Mouse (Mus musculus): Measurements from ENCODE around the gene Ganab.

The Ganab gene

DNA sequence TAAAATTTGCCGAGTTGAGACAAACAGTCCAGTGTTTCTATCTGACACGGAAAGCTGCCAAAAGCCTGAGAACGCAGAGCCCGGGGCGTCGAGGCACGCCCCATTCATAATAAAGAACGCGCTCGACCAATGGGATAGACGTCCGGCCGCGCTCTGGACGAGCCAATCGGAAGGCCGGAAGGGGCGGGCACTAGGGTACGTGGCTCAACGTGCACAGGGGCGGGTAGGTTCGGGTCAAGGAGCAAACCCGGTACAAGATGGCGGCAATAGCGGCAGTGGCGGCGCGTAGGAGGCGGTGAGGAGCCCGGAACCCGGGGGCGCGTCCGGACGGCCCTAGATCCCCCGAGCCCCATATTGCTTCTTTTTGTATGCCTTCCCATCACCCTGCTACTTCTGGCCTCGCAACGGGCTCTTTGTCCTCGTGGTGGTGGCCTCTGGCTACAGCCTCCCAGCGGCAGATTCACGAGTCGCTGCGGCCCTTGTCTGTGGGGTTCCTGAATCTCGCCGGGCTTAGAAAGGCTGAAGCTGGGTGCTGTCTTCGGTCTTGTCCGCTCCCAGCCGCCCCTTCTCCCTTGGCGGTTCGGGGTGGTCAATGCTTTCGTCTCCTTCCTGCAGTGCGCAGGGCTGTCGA lies at the start of gene Ganab:
TSS of gene Ganab (plus strand) at position 207 of the 631 bp plus-strand sequence.
- WGBS, result under 1% methylated on average over 53 of the region's 53 CpGs

DNA sequence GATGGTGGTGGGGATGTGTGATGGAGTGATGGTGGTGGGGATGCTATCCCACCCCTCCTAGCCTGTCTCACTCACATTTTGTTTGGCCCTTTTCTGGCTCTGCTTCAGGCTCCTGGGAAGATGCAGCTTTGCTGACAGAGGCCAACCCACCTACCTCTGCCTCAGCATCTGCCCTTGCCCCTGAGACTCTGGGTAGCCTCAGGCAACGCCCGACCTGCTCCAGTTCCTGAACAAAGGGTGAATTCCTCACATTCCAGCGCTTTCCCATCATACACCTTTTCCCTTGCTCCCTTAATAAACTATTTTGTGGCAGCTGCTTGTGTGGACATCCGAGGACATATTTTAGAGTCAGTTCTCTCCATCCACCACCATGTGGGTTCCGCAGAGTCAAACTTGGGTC lies 49.5 kb upstream of the Ganab start:
- 84% methylated on average over 5 of the region's 5 CpGs for whole genome bisulfite sequencing

DNA sequence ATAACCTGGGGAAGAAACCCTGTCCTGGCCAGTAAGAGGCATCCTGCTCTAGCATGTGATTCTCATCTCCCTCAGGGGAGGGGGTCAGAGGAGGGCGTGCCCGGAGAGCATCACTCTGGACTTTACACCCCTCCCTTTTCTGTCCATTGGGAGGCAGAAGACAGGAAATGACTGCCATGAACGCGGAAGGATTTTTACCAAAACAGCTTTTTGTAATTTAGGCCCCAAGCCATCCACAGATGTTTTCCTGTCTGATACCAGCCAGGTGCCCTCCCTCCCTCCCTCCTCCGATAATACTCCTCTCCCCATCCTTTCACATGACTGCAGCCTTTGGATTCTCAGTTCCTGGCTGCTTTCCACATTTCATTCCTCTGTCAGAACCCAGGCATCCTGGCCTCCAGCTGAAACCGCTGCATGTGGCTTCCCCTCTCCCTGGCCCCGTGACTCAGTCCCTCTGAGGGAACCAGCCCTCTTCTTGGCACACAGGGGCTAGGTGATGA lies 47.4 kb upstream of the Ganab start, which contains the start of gene Lrrn4cl:
TSS of gene Lrrn4cl (plus strand) at position 367 of the 500 bp plus-strand sequence.
- WGBS, result 23% methylated on average over 7 of the region's 7 CpGs

DNA sequence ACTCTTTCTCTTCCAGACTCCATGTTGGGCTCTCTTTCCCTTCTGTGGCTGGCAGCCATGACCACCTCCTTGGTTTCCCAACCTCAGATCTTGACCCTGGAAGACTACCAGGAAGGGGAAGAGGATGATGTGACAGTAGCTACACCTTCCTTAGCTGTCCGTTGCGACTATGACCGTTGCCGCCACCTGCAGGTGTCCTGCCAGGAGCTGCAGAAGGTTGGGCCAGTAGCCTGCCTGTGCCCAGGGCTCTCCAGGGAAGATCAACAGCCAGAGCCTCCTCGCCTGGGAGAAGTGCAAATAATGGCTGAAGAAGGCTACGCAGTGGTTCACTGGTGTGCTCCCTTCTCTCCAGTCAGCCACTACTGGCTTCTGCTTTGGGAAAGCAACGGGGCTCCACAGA lies 46.2 kb upstream of the Ganab start:
- WGBS, result 70% methylated on average over 7 of the region's 7 CpGs

DNA sequence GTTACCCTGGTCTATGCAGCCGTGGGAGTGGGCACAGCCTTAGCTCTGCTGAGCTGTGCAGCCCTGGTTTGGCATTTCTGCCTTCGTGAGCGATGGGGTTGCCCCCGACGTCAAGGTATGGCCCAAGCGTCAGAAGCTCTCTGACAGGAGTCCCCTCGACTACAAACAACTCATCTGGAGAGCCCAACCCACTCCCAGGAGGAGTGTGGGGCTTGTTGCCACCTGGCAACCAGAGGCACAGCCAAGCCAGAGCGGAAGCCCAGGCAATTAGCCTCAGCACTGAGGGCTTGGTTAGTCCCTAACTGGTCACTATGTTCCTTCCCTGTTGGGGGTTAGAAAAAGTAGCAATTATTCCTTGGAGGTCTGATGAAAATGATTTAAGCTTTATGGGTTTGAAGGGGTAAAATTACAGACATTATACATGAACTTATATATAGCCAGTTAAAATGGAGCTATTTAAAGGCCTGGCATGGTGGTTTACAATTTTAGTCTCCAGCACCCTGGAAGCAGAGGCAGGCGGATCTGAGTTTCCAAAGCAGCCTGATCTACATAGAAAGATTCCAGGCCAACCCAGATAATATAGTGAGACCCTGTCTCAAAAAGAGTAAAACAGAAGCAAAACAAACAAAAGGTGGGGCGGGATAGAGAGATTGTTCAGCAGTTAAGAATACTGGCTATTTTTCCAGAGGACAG lies 45.5 kb upstream of the Ganab start:
- 40% methylated on average over 10 of the region's 10 CpGs for WGBS

DNA sequence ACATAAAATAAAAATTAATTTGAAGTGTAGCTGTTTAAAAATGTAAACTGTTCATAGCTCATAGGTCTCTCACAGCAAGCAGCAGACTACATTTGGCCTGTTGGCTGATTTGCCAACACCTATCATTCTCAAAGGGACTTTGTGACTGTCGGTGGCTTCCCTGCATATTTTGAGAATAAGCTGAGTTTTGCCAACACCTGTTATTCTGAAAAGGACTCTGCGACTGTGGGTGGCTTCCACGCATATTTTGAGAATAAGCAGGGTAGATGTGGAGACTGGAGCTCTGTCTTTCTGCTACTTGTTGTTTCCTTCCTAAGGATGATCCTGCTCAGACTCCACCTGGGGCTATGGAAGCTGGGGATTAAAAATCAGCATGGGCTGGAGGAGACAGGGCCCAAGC lies 44.8 kb upstream of the Ganab start:
- WGBS, result 36% methylated on average over 3 of the region's 3 CpGs

DNA sequence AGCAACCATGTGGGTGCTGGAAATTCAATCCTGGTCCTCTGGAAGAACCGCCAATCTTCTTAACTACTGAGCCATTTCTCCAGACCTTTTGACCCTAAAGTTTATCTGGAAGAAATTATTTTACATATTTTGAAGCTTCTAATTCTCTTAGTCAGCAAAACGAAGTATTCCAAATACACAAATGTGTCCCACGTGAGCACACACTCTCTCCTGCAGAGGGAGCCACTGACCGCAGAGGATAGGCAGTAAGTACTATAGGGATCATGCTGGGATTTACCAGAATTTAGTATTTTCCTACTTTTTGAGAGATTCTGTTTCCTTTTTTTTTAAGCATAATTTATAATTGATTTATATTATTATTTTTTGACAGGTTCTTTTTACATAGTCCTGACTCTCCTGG lies 40.2 kb upstream of the Ganab start:
- 35% methylated on average over 4 of the region's 4 CpGs for WGBS

DNA sequence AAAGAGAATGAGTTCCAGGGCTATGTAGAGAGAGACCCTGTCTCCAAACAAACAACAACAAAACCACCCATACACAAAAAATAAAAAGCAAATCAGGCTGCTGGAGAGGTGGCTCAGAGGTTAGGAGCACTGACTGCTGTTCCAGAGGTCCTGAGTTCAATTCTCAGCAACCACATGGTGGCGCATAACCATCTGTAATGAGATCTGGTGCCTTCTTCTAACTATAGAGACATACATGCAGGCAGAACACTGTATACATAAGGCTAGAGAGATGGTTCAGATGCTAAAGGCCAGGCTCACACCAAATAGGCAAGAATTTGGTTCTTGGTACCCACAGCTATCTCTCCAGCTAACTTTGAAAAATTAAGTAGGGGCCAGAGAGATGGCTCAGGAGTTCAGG lies 38.9 kb upstream of the Ganab start:
- WGBS, result 6% methylated on average over 1 of the region's 1 CpGs

DNA sequence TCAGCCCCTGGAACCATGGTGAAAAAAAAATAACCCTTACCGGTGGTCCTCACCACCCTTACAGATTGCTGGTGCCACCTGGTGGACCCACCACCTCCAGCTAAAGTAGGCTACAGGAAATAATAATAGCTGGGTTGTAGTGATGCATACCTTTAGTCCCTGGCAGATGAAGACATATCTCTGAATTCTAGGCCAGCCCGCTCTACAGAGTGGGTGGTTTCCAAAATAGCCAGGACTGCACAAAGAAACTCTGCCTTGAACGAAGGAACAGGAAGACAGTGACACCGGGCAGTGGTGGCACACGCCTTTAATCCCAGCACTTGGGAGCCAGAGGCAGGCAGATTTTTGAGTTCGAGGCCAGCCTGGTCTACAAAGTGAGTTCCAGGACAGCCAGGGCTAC lies 33.6 kb upstream of the Ganab start:
- WGBS, result 52% methylated on average over 6 of the region's 6 CpGs

DNA sequence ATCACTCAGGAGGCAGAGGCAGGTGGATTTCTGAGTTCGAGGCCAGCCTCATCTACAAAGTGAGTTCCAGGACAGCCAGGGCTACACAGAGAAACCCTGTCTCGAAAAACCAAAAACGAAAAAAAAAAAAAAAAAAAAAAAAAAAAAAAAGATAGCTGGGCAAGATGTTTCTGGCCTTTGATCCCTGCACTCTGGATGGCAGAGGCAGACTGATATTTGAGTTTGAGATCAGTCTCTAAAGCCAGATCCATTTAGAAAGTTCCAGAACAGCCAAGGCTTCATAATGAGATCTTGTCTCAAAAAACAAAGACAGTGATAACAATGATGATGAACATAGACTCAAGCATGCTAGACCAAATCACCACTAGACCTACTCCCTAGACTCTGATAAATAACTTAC lies 27.5 kb upstream of the Ganab start:
- 77% methylated on average over 3 of the region's 3 CpGs for WGBS

DNA sequence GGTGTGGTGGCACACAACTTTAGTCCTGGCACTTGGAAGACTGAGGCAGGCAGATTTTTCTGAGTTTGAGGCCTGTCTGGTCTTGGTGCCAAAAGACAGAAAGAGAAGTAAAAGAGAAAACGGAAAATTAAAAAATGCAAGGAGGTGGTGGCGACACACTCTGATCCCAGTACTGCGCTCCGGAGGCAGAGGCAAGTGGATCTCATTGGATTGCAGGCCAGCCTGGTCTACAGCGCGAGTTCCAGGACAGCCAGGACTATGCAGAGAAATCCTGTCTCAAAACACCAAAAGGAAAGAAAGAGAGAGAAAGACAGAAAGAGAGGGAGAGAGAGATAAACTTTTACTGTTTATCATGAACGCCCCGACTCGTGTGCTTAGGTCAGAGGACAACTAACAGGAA lies 27.0 kb upstream of the Ganab start:
- WGBS, result 30% methylated on average over 9 of the region's 9 CpGs

DNA sequence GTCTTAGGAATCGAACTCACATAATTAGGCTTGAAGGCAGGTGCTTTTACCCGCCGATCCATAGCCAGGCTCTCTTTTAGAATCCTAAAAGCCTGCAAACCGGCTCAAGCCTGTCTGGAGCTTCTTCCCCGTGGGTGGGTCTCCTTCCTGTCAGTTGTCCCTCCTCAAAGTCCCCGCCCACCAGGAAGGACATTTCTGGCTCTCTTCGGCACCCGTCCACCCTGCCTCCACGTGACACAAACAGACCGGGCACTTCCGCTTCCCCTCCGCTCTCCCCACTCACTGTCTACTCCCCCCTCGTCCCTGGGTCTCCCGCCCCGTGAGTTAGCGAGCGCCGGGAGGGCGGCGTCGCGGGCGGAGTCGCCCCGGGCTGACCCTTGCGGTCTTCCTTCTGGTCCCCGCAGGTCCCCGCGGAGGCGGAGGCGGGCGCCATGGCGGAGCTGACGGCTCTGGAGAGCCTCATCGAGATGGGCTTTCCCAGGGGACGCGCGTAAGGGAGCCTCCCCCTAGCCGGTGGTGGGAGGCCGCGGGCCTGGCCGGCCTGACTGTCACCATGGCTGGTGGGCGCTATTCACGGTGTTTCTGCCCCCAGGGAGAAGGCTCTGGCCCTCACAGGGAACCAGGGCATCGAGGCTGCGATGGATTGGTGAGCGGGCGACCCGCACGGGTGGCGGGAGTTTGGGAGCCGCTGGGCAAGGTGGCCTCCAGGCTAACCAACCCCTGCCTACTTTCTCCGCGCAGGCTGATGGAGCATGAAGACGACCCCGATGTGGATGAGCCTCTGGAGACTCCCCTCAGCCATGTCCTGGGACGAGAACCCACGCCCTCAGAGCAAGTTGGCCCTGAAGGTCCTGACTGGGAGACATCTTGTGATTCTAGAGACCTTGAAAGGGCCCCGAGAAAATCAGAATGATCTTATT lies 26.3 kb upstream of the Ganab start, which contains the start of gene Ubxn1:
TSS of gene Ubxn1 (plus strand) at position 230 of the 920 bp plus-strand sequence.
- WGBS, result 1% methylated on average over 59 of the region's 59 CpGs

DNA sequence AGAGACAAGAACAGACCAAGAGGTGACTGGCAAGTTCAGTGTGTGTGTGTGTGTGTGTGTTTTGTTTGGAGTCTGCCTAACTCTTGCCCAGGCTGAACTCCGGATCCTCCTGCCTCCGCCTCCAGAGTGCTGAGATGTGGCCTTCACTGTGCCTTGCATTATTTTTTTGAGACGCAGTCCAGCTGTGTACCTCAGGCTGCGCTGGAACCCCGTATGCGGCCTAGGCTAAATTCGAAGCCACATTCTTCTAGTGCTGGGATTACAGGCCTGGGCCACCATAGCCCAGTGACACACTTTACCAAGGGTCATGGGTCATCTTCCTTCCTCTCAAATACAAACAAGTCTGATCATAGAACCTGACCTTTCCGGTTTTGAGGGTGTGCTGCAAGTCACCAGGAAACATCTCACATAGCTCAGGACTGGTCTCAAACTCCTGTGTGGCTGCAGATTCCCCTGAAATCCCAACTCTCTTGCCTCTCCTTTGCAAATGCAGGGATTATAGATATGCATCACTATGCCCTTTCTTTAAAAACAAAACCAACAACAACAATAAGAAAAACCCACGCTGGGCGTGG lies 25.5 kb upstream of the Ganab start:
- WGBS, result 66% methylated on average over 10 of the region's 10 CpGs

DNA sequence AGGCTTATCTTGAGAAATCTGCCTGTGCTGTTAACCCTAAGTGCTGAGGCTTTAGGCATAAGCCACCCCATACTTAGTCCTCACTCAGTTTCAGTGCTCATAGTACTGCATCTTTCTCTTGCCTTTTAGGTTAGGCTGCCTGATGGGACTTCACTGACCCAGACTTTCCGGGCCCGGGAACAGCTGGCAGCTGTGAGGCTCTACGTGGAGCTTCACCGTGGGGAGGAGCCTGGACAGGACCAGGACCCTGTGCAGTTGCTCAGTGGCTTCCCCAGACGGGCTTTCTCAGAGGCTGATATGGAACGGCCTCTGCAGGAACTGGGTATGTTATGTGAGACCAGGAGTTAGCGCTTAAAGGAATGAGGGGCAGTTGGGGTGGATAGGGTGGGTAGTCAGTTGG lies 22.8 kb upstream of the Ganab start:
- 90% methylated on average over 7 of the region's 7 CpGs for WGBS

DNA sequence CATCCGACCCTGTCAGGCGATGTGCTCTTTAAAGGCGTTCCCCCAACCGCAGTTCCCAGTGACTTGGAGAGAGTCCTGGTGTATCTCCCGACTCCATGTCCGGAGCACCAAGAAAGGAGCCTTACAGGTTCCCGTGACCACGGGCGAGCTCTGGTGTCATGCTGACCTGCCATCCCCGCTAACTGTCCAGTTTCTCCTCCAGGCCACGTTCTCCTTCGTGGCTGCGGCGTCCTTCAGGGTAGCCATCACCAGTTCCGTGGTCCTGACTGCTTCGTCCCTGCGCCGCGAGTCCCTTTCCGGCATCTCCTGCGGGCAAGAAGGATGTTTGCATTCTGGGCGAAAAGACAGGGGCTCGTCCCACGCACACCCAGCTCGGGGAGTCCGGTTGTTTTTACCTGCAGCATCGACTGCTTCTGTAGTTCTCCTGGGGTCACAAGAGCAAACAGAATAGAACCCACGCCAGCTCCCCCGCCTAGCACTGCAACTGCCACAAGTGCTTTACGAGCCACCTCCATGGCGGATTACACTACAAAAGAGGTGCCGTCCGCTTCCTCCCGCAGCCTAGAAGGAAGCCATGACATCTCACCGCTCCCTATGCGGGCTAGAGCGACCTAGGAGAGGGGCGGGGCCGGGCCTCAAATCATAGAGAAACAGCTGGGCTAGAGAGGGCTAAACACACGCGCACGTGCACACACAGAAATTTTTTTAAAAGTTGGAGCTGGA lies 17.4 kb upstream of the Ganab start, which contains the start of gene Uqcc3:
TSS of gene Uqcc3 (minus strand) at position 613 of the 723 bp plus-strand sequence.
- under 1% methylated on average over 42 of the region's 42 CpGs for WGBS

DNA sequence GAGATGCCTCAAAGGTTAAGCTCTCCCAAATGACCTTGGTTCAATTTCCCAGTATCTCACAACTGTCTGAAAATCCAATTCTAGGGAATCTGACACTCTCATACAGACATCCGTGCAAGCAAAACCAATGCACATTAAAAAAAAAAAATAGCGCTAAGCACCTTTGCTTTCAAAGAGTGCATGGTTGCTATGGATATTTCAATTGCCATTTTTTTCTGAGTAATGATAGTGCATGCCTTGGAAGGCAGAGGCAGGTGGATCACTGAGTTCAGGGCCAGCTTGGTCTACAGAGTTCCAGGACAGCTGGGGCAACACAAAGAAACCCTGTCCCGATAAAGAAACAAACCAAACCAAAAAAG lies 16.9 kb upstream of the Ganab start:
- 2% methylated on average over 3 of the region's 3 CpGs for WGBS

DNA sequence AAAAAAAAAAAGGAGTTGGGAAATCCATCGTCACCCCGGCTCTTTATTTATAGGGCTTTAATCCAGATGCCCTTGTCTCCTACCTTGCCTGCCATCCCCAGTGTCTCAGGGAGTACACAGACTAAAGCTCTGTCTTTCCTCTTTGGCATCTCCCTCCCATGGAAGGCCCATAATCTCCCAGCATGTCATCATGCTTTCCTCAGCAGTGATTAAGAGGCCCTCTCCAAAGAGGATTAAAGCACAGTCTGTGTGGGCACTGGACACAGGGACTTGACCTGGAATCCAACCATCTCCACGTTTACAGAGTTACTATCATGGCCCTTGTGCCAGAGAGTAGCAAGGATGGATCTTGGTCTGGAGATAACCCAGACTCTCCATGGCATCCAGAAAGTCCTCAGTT lies 14.3 kb upstream of the Ganab start, which contains the start of the genes Lbhd1 and Gm49403:
TSS of gene Lbhd1 (plus strand) at position 117 of the 400 bp plus-strand sequence.
TSS of gene Gm49403 (plus strand) at position 315 of the 400 bp plus-strand sequence.
- 75% methylated on average over 3 of the region's 3 CpGs for WGBS

DNA sequence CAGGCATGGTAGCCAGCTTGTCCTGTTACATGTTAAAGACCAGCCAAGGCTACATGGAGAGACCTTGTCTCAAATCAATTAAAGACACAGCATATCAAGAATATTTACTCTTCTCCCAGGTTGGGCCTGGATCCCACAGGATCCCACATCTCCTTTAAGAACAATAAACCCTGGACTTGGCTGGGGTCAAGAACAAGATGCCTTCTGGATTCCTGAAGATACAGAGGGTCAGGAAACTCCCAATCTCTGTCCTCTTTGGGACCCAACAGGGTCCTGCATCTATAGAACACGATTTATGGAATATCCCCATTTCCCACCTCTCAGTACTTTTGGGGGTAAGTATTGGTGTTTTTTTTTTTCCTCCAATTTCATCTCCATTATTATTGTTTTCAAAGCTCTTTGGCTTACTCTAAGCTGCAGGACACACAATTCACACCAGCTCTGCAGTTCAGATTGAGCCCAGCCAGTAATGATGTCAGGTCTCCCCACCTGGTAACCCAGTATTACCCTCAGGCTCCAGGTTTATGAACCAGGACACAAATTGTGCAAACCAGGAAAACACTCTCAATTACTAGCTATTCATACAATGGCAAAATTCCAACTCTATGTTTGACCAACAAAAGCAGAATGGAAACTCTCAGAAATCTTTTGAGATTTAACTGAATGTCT lies 10.8 kb upstream of the Ganab start:
- WGBS, result 44% methylated on average over 1 of the region's 1 CpGs

DNA sequence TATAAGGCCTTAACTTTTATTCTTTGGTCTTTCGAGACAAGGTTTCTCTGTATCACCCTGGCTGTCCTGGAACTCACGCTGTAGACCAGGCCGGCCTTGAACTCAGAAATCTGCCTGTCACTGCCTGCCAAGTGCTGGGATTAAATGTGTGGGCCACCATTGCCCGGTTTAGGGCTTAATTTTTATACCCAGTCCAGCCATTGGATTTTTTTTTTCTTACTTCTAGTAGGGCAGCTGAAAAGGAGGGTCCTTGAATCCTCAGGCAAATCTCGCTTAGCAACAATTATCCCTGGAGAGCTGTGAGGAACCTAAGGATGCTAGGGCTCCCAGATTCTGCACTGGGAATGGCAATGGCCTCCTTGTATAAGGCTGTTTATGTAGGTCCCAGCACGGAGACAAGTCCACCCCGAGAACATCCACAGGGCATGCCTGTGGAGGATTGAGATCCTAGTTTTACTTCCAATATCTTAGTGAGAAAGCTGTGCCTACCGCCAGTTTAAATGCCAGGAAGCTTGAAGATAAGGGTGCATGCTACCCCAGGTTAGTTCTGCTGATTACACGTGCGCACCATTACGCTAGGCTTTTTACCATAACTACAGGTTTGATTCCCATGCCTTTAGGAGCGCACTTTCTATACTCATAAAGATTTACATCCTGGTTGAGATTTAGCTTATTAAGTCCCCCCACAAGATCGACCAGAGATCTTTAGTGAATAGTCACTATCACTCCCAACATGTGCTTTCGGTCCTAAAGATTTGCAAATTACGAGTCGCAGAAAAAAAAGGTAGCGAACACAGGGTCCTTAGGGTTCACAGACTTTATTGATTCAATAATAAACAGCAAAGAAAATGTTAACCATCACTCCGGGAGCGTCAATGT lies 10.0 kb upstream of the Ganab start:
- whole genome bisulfite sequencing, result 21% methylated on average over 19 of the region's 19 CpGs
